Mouse (Mus musculus): ENCODE results near the gene Pitpnm2.
A peak's percentile ranks its signal among the peaks of the same experiment; 100 is the strongest.

- 0 out of 2 replicates have a peak, but pooled peaks have one; percentile 6 for TF ChIP-seq CTCF (IDR thresholded peaks at IDR 0.05)
- TF ChIP-seq POLR2A (IDR thresholded peaks at IDR 0.05; ENCODE audit: insufficient read depth, low read depth, low read length), result no peak
Observed at GRCm38 (mm10) chr5:124210281-124211016, 39.1 kb downstream of the Pitpnm2 start.
